Comparison of ENCODE assay signal across 8 mouse cellular contexts in genomic region chr17:26095121-26095740, GRCm38 (mm10). TPM values are rescaled to one million over a fixed set of nuclear protein-coding genes. Genes with fewer than 3 reads are reported as not detected.
DNase-seq lines count a peak whose midpoint lies in the region; ATAC-seq and TF ChIP-seq lines count a peak whose summit lies in the region.

TSS of gene Nme4 (minus strand) at chr17:26095602.

- H3K4me2 ChIP-seq in embryonic facial prominence, embryonic 15.5 days (replicated peaks): peak within 1 kb of the TSS; percentile 85
- H3K4me2 ChIP-seq in lung, embryonic 15.5 days: peak within 1 kb of the TSS; percentile 83

- no peak for TF ChIP-seq CTCF in bone marrow macrophage, adult 2 months (IDR thresholded peaks at IDR 0.05; ENCODE audit: low read depth, low read length)

- in situ Hi-C loops in ES-E14 (cut with MboI; ENCODE audit: low sequenced_read_pairs in 2 of 2, unreplicated experiment in 2 of 2): no loop called here

- H3K4me3 ChIP-seq in ES-E14 (ENCODE audit: insufficient read depth in 1 of 2, low read depth in 1 of 2, low read length in 2 of 2, poor library complexity in 1 of 2, severe bottlenecking in 1 of 2): peak within 1 kb of the TSS; percentile 76 to 86
- peak within 1 kb of the TSS; percentile 67 for H3K4me3 ChIP-seq in bone marrow macrophage, adult 2 months (ENCODE audit: insufficient read depth, low read length)
- peak within 1 kb of the TSS; percentile 72 for H3K4me3 ChIP-seq in embryonic facial prominence, embryonic 15.5 days (replicated peaks)
- H3K4me3 ChIP-seq in lung, embryonic 15.5 days: peak within 1 kb of the TSS; percentile 68

- 1% methylated on average over 47 of the region's 47 CpGs for WGBS in embryonic facial prominence, embryonic 15.5 days
- 1% methylated on average over 47 of the region's 47 CpGs for WGBS in lung, embryonic 15.5 days

- intact Hi-C loops in heart, postnatal 10 days (cut with DNase I): loop anchor here (2.0 kb wide), 1 partner anchor 26 kb away; the partner anchor contains the start of gene Rab11fip3

- no peak for DNase-seq in ES-E14 (ENCODE audit: low read depth, low spot score)
- peak; percentile 41 to 54 for DNase-seq in heart, postnatal 10 days
- DNase-seq in layer of hippocampus, adult 18-20 months (ENCODE audit: low spot score in 2 of 2): peak; percentile 58 to 76
- DNase-seq in ovary, postnatal 10 days (ENCODE audit: low spot score): peak; percentile 41
- peak; percentile 82 for DNase-seq in thymus, postnatal 4 days

- H3K9me3 ChIP-seq in ES-E14 (ENCODE audit: control insufficient read depth, insufficient read depth, low read depth, low read length): no peaks in the 10 kb centered on the region
- H3K9me3 ChIP-seq in embryonic facial prominence, embryonic 15.5 days (replicated peaks): no peaks in the 10 kb centered on the region
- H3K9me3 ChIP-seq in lung, embryonic 15.5 days: no peaks in the 10 kb centered on the region

- no peaks in the 10 kb centered on the region for H3K27me3 ChIP-seq in embryonic facial prominence, embryonic 15.5 days
- H3K27me3 ChIP-seq in lung, embryonic 15.5 days: no peaks in the 10 kb centered on the region

- H3K27ac ChIP-seq in ES-E14 (ENCODE audit: insufficient read depth, low read depth, low read length, poor library complexity, severe bottlenecking): peak within 1 kb of the TSS; percentile 37
- peak within 1 kb of the TSS; percentile 40 for H3K27ac ChIP-seq in bone marrow macrophage, adult 2 months (ENCODE audit: insufficient read depth, low read depth, low read length)
- peak within 1 kb of the TSS; percentile 71 for H3K27ac ChIP-seq in embryonic facial prominence, embryonic 15.5 days (replicated peaks)
- H3K27ac ChIP-seq in lung, embryonic 15.5 days: peak within 1 kb of the TSS; percentile 72

- H3K36me3 ChIP-seq in ES-E14 (ENCODE audit: control insufficient read depth, insufficient read depth, low read length, poor library complexity, severe bottlenecking): peaks cover 25% of the 10 kb centered on the region
- no peaks in the 10 kb centered on the region; the same call in 1 of the 2 replicates for H3K36me3 ChIP-seq in embryonic facial prominence, embryonic 15.5 days
- H3K36me3 ChIP-seq in lung, embryonic 15.5 days: peaks cover 5% of the 10 kb centered on the region; the same call in 1 of the 2 replicates

- no peak for TF ChIP-seq POLR2A in bone marrow macrophage, adult 2 months (IDR thresholded peaks at IDR 0.05; ENCODE audit: borderline replicate concordance, low read depth, low read length)

- peaks cover 0 to 5% of the 10 kb centered on the region in 2 experiments; a peak in 1 of 4 replicates for H3K4me1 ChIP-seq in ES-E14 (ENCODE audit: control insufficient read depth in 2 of 2, insufficient read depth in 2 of 2, low read length in 2 of 2, poor library complexity in 1 of 2)
- peaks cover 5% of the 10 kb centered on the region for H3K4me1 ChIP-seq in bone marrow macrophage, adult 2 months (ENCODE audit: control insufficient read depth, insufficient read depth, low read length)
- H3K4me1 ChIP-seq in embryonic facial prominence, embryonic 15.5 days: peaks cover 15% of the 10 kb centered on the region
- H3K4me1 ChIP-seq in lung, embryonic 15.5 days: 0 out of 2 replicates have a peak, but pooled peaks cover 10% of the 10 kb centered on the region

- ATAC-seq in embryonic facial prominence, embryonic 15.5 days (ENCODE audit: insufficient number of reproducible peaks, low FRiP score, low TSS enrichment, low read depth): 0 out of 2 replicates have a peak, but pooled peaks have one; percentile 63
- ATAC-seq in lung, embryonic 15.5 days (ENCODE audit: borderline replicate concordance, extremely low read depth, low FRiP score, low TSS enrichment): peak; percentile 68

- peak within 1 kb of the TSS; percentile 89 for H3K9ac ChIP-seq in ES-E14 (ENCODE audit: insufficient read depth, low read depth, low read length, poor library complexity, severe bottlenecking)
- peak within 1 kb of the TSS; percentile 74 for H3K9ac ChIP-seq in embryonic facial prominence, embryonic 15.5 days
- peak within 1 kb of the TSS; percentile 74 for H3K9ac ChIP-seq in lung, embryonic 15.5 days

TF ChIP-seq in ES-E14, 5 proteins besides CTCF, POLR2A, EP300 and RAD21:
- no peak for TF ChIP-seq MAFK (IDR thresholded peaks at IDR 0.05; ENCODE audit: insufficient read depth, low read depth, low read length)
- TF ChIP-seq HCFC1 (IDR thresholded peaks at IDR 0.05; ENCODE audit: borderline replicate concordance, insufficient read depth, low read length): peak; percentile 57; the same call in 1 of the 2 replicates

RNA-seq across cellular contexts. Expression of gene Nme4, which starts in this region (rescaled TPM):
- total RNA-seq in ES-E14 (2012; rRNA removed): 96.4 and 133 TPM in 2 replicates
- 25.6 and 28.4 TPM in 2 replicates for polyA plus RNA-seq in bone marrow macrophage, adult 2 months (2012; ENCODE audit: insufficient read depth, insufficient read length, missing spikeins)
- 87.1 and 98.8 TPM in 2 replicates for polyA plus RNA-seq in embryonic facial prominence, embryonic 15.5 days (2015; fragmentation: Nextera tagmentation; extraction: Ambion mirVana)
- total RNA-seq in heart, postnatal 10 days (2021): 1 to 10 TPM; 3.6 to 5.2 TPM
- total RNA-seq in layer of hippocampus, adult 18-20 months (2021): 1 to 10 TPM; 3.8 to 5.8 TPM
- polyA plus RNA-seq in lung, embryonic 15.5 days (2015; fragmentation: Nextera tagmentation; extraction: Ambion mirVana): 85.0 and 92.3 TPM in 2 replicates

Comparison
In these comparisons a context has a peak if more than half of its experiments do, and no peak if none do; other contexts are left out.
1. RNA of gene Nme4 (total RNA-seq): 96.4 to 133 TPM in ES-E14; 3.8 to 5.8 TPM in layer of hippocampus, adult 18-20 months and 3.6 to 5.2 TPM in heart, postnatal 10 days; every median in the first group is over 10 times any median in the second.
2. Peak in every context shown above with its lines, with median percentiles within 50 percentile points of each other: H3K27ac ChIP-seq, H3K4me3 ChIP-seq and H3K9ac ChIP-seq.